In the genomic region with DNA sequence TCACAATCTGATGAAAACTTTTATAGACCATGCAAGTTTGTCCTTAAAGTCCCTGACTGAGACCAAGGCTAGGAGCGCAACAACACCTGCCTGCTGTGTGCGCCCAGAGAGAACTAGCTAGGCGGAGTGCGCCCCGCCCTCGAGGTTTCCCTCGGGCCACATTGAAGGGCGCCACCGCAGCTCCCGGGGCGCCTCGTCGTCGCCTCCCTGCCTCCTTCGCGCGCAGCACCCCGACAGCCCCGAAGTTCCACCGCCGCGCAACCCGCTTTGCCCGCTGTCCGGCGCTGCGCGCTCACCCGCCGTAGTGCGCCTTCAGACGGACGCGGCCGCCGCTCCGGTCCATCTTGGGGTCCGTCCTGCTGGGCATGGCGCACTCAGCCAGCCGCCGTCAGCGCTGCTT, we compare ENCODE assay signal across 8 mouse cellular contexts. TPM values are rescaled to one million over a fixed set of nuclear protein-coding genes. Genes with fewer than 3 reads are reported as not detected.
DNase-seq lines count a peak whose midpoint lies in the region; ATAC-seq and TF ChIP-seq lines count a peak whose summit lies in the region.

No protein-coding gene starts in this region.

- intact Hi-C loops in left cerebral cortex, postnatal 14 days (cut with DNase I) = no loop called here

- H3K36me3 ChIP-seq in lung, embryonic 14.5 days (ENCODE audit: insufficient read depth) = no peaks in the 10 kb centered on the region
- no peaks in the 10 kb centered on the region for H3K36me3 ChIP-seq in embryonic facial prominence, embryonic 15.5 days

- peak overlapping the region; percentile 59 for H3K4me2 ChIP-seq in lung, embryonic 14.5 days
- peak overlapping the region; percentile 60 for H3K4me2 ChIP-seq in embryonic facial prominence, embryonic 15.5 days (replicated peaks)

- H3K27me3 ChIP-seq in lung, embryonic 14.5 days (ENCODE audit: insufficient read depth, low read length) = peaks cover 39% of the 10 kb centered on the region
- H3K27me3 ChIP-seq in embryonic facial prominence, embryonic 15.5 days = peaks cover 74% of the 10 kb centered on the region

- DNase-seq in lung, embryonic 14.5 days = peak; percentile 16
- no peak for DNase-seq in lung, postnatal 4 days
- DNase-seq in kidney, postnatal 25 days = peak; percentile 54 to 71
- DNase-seq in naive thymus-derived CD4-positive, alpha-beta T cell, adult 2 months (ENCODE audit: low read depth) = peak; percentile 66
- DNase-seq in left cerebral cortex, postnatal 14 days (ENCODE audit: low spot score in 2 of 2) = no peak
- DNase-seq in urinary bladder, postnatal 25 days (ENCODE audit: low spot score) = no peak
- no peak for DNase-seq in gastrocnemius, postnatal 10 days

- H3K9me3 ChIP-seq in lung, embryonic 14.5 days (ENCODE audit: low read depth, low read length) = no peaks in the 10 kb centered on the region
- no peaks in the 10 kb centered on the region for H3K9me3 ChIP-seq in embryonic facial prominence, embryonic 15.5 days (replicated peaks)

- peak overlapping the region; percentile 26; the same call in 1 of the 2 replicates for H3K9ac ChIP-seq in lung, embryonic 14.5 days
- H3K9ac ChIP-seq in embryonic facial prominence, embryonic 15.5 days = no peak overlapping the region

- peak overlapping the region; percentile 46 for H3K27ac ChIP-seq in lung, embryonic 14.5 days (ENCODE audit: low read depth)
- no peak overlapping the region for H3K27ac ChIP-seq in embryonic facial prominence, embryonic 15.5 days (replicated peaks)

- peak overlapping the region; percentile 45 for H3K4me3 ChIP-seq in lung, embryonic 14.5 days (ENCODE audit: low read depth, low read length)
- peak overlapping the region; percentile 48 for H3K4me3 ChIP-seq in embryonic facial prominence, embryonic 15.5 days (replicated peaks)

- WGBS in lung, embryonic 14.5 days = under 1% methylated on average over 42 of the region's 42 CpGs
- WGBS in embryonic facial prominence, embryonic 15.5 days = under 1% methylated on average over 42 of the region's 42 CpGs

- TF ChIP-seq CTCF in lung, embryonic 14.5 days (IDR thresholded peaks at IDR 0.05; ENCODE audit: low read depth) = no peak

- no peaks in the 10 kb centered on the region; the same call in 1 of the 2 replicates for H3K4me1 ChIP-seq in lung, embryonic 14.5 days (ENCODE audit: insufficient read depth)
- peaks cover 16% of the 10 kb centered on the region for H3K4me1 ChIP-seq in embryonic facial prominence, embryonic 15.5 days

- ATAC-seq in lung, embryonic 14.5 days (ENCODE audit: insufficient read depth) = no peak
- no peak for ATAC-seq in embryonic facial prominence, embryonic 15.5 days (ENCODE audit: insufficient number of reproducible peaks, low FRiP score, low TSS enrichment, low read depth)

RNA-seq across cellular contexts. Expression of a gene that starts 0.3 kb away (rescaled TPM):
- polyA plus RNA-seq in lung, embryonic 14.5 days (2014; fragmentation: Nextera tagmentation; extraction: Ambion mirVana) = 12.7 and 13.4 TPM in 2 replicates
- polyA plus RNA-seq in embryonic facial prominence, embryonic 15.5 days (2015; fragmentation: Nextera tagmentation; extraction: Ambion mirVana) = 12.4 and 12.7 TPM in 2 replicates
- 100 to 1,000 TPM; 204 to 214 TPM for total RNA-seq in left cerebral cortex, postnatal 14 days (2021)
- 1 to 10 TPM; 2.6 to 3.0 TPM for total RNA-seq in gastrocnemius, postnatal 10 days (2021)

RNA-seq across cellular contexts. Expression of a gene that starts 37.1 kb away (rescaled TPM):
- polyA plus RNA-seq in lung, embryonic 14.5 days (2014; fragmentation: Nextera tagmentation; extraction: Ambion mirVana) = not detected in 2 replicates
- 0.11 TPM in 1 of 2 replicates, not detected in the other for polyA plus RNA-seq in embryonic facial prominence, embryonic 15.5 days (2015; fragmentation: Nextera tagmentation; extraction: Ambion mirVana)
- total RNA-seq in left cerebral cortex, postnatal 14 days (2021) = 10 to 100 TPM; 58.3 to 66.1 TPM
- under 1 TPM; 0.81 to 0.96 TPM for total RNA-seq in gastrocnemius, postnatal 10 days (2021)

RNA-seq across cellular contexts. Expression of a gene that starts 48.1 kb away (rescaled TPM):
- 1.8 TPM in 2 replicates for polyA plus RNA-seq in lung, embryonic 14.5 days (2014; fragmentation: Nextera tagmentation; extraction: Ambion mirVana)
- polyA plus RNA-seq in embryonic facial prominence, embryonic 15.5 days (2015; fragmentation: Nextera tagmentation; extraction: Ambion mirVana) = 3.3 and 4.9 TPM in 2 replicates
- 10 to 100 TPM; 11.2 to 11.7 TPM for total RNA-seq in left cerebral cortex, postnatal 14 days (2021)
- total RNA-seq in gastrocnemius, postnatal 10 days (2021) = 1 to 10 TPM; 1.2 TPM

Comparison
In these comparisons a context has a peak if more than half of its experiments do, and no peak if none do; other contexts are left out.
1. DNase-seq: peak in lung, embryonic 14.5 days (single experiment), kidney, postnatal 25 days (2 of 2) and naive thymus-derived CD4-positive, alpha-beta T cell, adult 2 months (single experiment); none in lung, postnatal 4 days (0 of 2), left cerebral cortex, postnatal 14 days (0 of 2), urinary bladder, postnatal 25 days (single experiment) and gastrocnemius, postnatal 10 days (single experiment).
2. RNA of a gene that starts 0.3 kb away (total RNA-seq): 204 to 214 TPM in left cerebral cortex, postnatal 14 days; 2.6 to 3.0 TPM in gastrocnemius, postnatal 10 days; every median in the first group is over 10 times any median in the second.
3. RNA of a gene that starts 37.1 kb away (total RNA-seq): 58.3 to 66.1 TPM in left cerebral cortex, postnatal 14 days; 0.81 to 0.96 TPM in gastrocnemius, postnatal 10 days; every median in the first group is over 10 times any median in the second.
4. RNA of a gene that starts 48.1 kb away (total RNA-seq): 11.2 to 11.7 TPM in left cerebral cortex, postnatal 14 days; 1.2 TPM in gastrocnemius, postnatal 10 days; every median in the first group is over 4 times any median in the second.